Mouse (Mus musculus) G1E (cell line): Measurements from ENCODE around the gene Amd1. TPM values are rescaled to one million over a fixed set of nuclear protein-coding genes. Genes with fewer than 3 reads are reported as not detected.

Experiments
- ATAC-seq: 2 replicates; pipeline ENCODE4 v1.8.0; 2016; ENCODE audit warnings: mild to moderate bottlenecking; ENCODE audit not compliant: insufficient number of reproducible peaks, poor library complexity, low FRiP score, severe bottlenecking; ENCODE audit errors: extremely low read depth
- DNase-seq: peaks from one replicate; pipeline ENCODE4 v3.0.0; 2012; ENCODE audit warnings: low spot score
- H3K27me3 ChIP-seq: 2 replicates; pipeline ENCODE4 v1.6.1; 2012; ENCODE audit warnings: mild to moderate bottlenecking, low read length, inconsistent platforms; ENCODE audit not compliant: insufficient read depth
- H3K36me3 ChIP-seq: replicated peaks from 2 replicates; pipeline ENCODE3; 2012; ENCODE audit warnings: mild to moderate bottlenecking, inconsistent platforms
- H3K4me1 ChIP-seq: 2 replicates; pipeline ENCODE4 v1.6.1; 2012; ENCODE audit warnings: low read depth, low read length, inconsistent platforms, mixed read lengths; ENCODE audit not compliant: insufficient read depth
- H3K4me3 ChIP-seq: 2 replicates; pipeline ENCODE4 v1.5.1; 2012; ENCODE audit warnings: low read depth, mild to moderate bottlenecking, inconsistent platforms, low read length, moderate library complexity, mixed read lengths
- H3K9me3 ChIP-seq: replicated peaks from 2 replicates; pipeline ENCODE4 v1.6.1; 2012; ENCODE audit warnings: inconsistent platforms
- CTCF ChIP-seq: IDR thresholded peaks from 2 replicates; pipeline ENCODE4 v1.5.1; 2012; ENCODE audit warnings: low read depth, low read length, inconsistent platforms, mixed read lengths
- GATA1 ChIP-seq: IDR thresholded peaks from 2 replicates; pipeline ENCODE4 v1.6.1; 2012; ENCODE audit warnings: borderline replicate concordance, low read length, inconsistent platforms, mixed read lengths
- GATA2 ChIP-seq: IDR thresholded peaks from 2 replicates; pipeline ENCODE4 v1.6.1; 2012; ENCODE audit warnings: low read depth, low read length, inconsistent platforms, borderline replicate concordance
- POLR2AphosphoS5 ChIP-seq: IDR thresholded peaks from 2 replicates; pipeline ENCODE4 v1.6.1; 2012; ENCODE audit warnings: low read depth, low read length, inconsistent platforms; ENCODE audit not compliant: insufficient replicate concordance
- TAL1 ChIP-seq: conservative IDR thresholded peaks from 2 replicates; pipeline ENCODE4 v1.6.1; 2012; ENCODE audit warnings: low read depth, low read length, inconsistent platforms, mixed read lengths
- polyA plus RNA-seq: library from polyadenylated mRNA; stranded (reverse); fragments of >175 nt; gene quantifications from 2 replicates; pipeline ENCODE4 v1.2.3, GENCODE M21; 2012
- total RNA-seq, 2 experiments: library from RNA; stranded (forward) in 1 of 2; stranded (reverse) in 1 of 2; fragments of 200-1000 nt in 1 of 2; fragments of >200 nt in 1 of 2; fragmentation: Nextera tagmentation in 1 of 2; gene quantifications; 2 replicates each; pipeline ENCODE4 v1.2.3; 2014 to 2017

The Amd1 gene
- total and polyA plus RNA-seq, 3 experiments: 7.7 to 198 (median 183) TPM

- Histone ChIP-seq H3K36me3 (peaks cover 24% of the 10 kb centered on the region), H3K27me3 (no peaks in the 10 kb centered on the region), H3K9me3 (no peaks in the 10 kb centered on the region), H3K4me1 (peaks cover 28% of the 10 kb centered on the region), H3K4me3 (no peak overlapping the region)
- DNase-seq (peak; percentile 90), ATAC-seq (peak; percentile 83)
- TF ChIP-seq POLR2AphosphoS5: peak; percentile 100
- no peak for TF ChIP-seq TAL1
Observed at GRCm38 (mm10) chr10:40258401-40258966, 43.5 kb downstream of the Amd1 start.

- peak; percentile 41 for ATAC-seq
Observed at GRCm38 (mm10) chr10:40257414-40258255, 44.4 kb downstream of the Amd1 start, which contains the start of gene Gtf3c6. Gene Gtf3c6, minus strand, starts transcription at chr10:40258108.

GRCm38 (mm10) chr10:40256716-40257115, 45.3 kb downstream of the Amd1 start:
- Histone ChIP-seq H3K9me3 (no peaks in the 10 kb centered on the region), H3K4me1 (peaks cover 32% of the 10 kb centered on the region), H3K4me3 (peak overlapping the region; percentile 87), H3K27me3 (no peaks in the 10 kb centered on the region), H3K36me3 (peaks cover 41% of the 10 kb centered on the region)
- TF ChIP-seq CTCF (no peak), GATA1 (no peak), TAL1 (no peak), GATA2 (no peak), POLR2AphosphoS5 (no peak)
- DNase-seq: peak; percentile 35
- 0 out of 2 replicates have a peak, but pooled peaks have one; percentile 23 for ATAC-seq

More at GRCm38 (mm10) chr10:40257414-40258255, 44.4 kb downstream of the Amd1 start, which contains the start of gene Gtf3c6:
- no peak for TF ChIP-seq GATA2
- TF ChIP-seq CTCF: no peak
- no peak for TF ChIP-seq POLR2AphosphoS5
- no peak for TF ChIP-seq TAL1
- TF ChIP-seq GATA1: no peak
- peak within 1 kb of the TSS; percentile 87 for H3K4me3 ChIP-seq
- no peaks in the 10 kb centered on the region for H3K27me3 ChIP-seq
- H3K36me3 ChIP-seq: peaks cover 32% of the 10 kb centered on the region
- H3K4me1 ChIP-seq: peaks cover 28% of the 10 kb centered on the region
- peak; percentile 78 for DNase-seq
- H3K9me3 ChIP-seq: no peaks in the 10 kb centered on the region

- Histone ChIP-seq H3K4me3 (no peak overlapping the region), H3K4me1 (peaks cover 26% of the 10 kb centered on the region), H3K27me3 (no peaks in the 10 kb centered on the region), H3K9me3 (no peaks in the 10 kb centered on the region), H3K36me3 (peaks cover 77% of the 10 kb centered on the region)
- DNase-seq: no peak
- no peak for ATAC-seq
- TF ChIP-seq CTCF: no peak
- TF ChIP-seq TAL1: no peak
- TF ChIP-seq GATA1: no peak
- TF ChIP-seq POLR2AphosphoS5: no peak
- no peak for TF ChIP-seq GATA2
Observed at GRCm38 (mm10) chr10:40250969-40251368, 51.0 kb downstream of the Amd1 start.

- Histone ChIP-seq H3K9me3 (no peaks in the 10 kb centered on the region), H3K4me3 (no peak overlapping the region), H3K36me3 (peaks cover 74% of the 10 kb centered on the region), H3K27me3 (no peaks in the 10 kb centered on the region), H3K4me1 (peaks cover 33% of the 10 kb centered on the region)
- TF ChIP-seq POLR2AphosphoS5 (no peak), GATA2 (no peak), GATA1 (no peak), CTCF (no peak), TAL1 (no peak)
- ATAC-seq: no peak
- no peak for DNase-seq
Observed at GRCm38 (mm10) chr10:40249625-40250024, 52.4 kb downstream of the Amd1 start.

DNA sequence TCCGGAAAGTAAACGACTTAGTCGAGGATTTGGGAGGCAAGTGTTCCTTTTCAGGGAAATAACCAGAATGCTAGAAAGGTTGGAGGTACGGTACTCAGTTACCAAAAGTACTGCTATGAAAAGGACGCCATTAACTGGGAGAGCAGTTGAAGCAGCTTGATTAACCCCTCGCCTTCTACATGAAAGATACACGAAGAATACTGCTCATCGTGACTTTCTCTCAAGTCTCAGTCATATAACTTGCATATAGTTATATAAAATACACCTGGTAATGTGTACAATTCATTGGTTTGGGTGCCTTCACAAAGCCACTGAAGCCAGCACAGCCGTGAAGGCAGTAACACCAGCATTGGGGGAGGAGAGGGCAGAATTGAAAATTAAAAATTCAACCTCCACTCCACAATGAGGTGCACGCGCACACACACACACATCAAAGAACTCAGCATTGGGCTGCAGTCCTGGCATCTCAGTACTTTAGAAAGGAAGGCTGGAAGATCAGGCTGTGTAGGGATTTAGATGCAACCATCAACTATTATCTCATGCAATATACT, 54.7 kb downstream of the Amd1 start:
- H3K36me3 ChIP-seq: peaks cover 76% of the 10 kb centered on the region
- H3K4me1 ChIP-seq: peaks cover 43% of the 10 kb centered on the region
- TF ChIP-seq POLR2AphosphoS5: no peak
- no peak for TF ChIP-seq GATA1
- TF ChIP-seq GATA2: no peak
- no peak for TF ChIP-seq CTCF
- no peak for TF ChIP-seq TAL1
- H3K27me3 ChIP-seq: no peaks in the 10 kb centered on the region
- no peak for DNase-seq
- H3K4me3 ChIP-seq: peak overlapping the region; percentile 98
- peak; percentile 25; the same call in 1 of the 2 replicates for ATAC-seq
- H3K9me3 ChIP-seq: no peaks in the 10 kb centered on the region
